Mouse (Mus musculus): Measurements from ENCODE around the gene Sult2a1. TPM values are rescaled to one million over a fixed set of nuclear protein-coding genes. Genes with fewer than 3 reads are reported as not detected.

The Sult2a1 gene
- polyA plus RNA-seq (2012; rRNA removed; ENCODE audit: low replicate concordance): not detected in 2 replicates

DNA sequence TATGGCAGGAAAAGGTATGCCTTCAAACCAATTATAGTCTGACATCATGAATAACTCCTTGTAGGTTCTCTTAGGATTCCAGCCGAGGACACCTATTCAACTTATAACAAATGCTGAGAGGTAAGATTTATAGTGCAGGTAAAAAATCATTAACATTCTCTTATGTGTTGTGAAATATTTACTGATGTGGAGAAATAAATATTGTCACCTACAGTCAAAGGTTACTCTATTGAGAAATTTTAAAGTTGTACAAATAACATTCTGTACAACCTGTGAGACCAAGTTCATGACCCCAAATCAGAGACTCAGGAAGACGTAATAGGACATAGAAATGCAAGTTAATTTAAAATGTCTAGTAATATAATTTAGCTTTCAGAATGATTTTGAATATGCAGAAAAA, at the start of gene Sult2a1:
Gene Sult2a1, minus strand, starts transcription at position 101 of the 400 bp plus-strand sequence.

Other genes starting within 250 kb of the Sult2a1 start
- gene Sult2a5, start 213.4 kb downstream of the Sult2a1 start, polyA plus RNA-seq (2012; rRNA removed; ENCODE audit: low replicate concordance): not detected in 2 replicates
- not detected in 2 replicates for gene Sult2a2, start 103.9 kb downstream of the Sult2a1 start, polyA plus RNA-seq (2012; rRNA removed; ENCODE audit: low replicate concordance)
- gene Sult2a4, start 152.2 kb upstream of the Sult2a1 start, polyA plus RNA-seq (2012; rRNA removed; ENCODE audit: low replicate concordance): not detected in 2 replicates